Mouse (Mus musculus) spleen, adult 2 months (tissue): ENCODE results near the gene Ubr4.
"Not testable (repeated sequence)": the region's sequence is repeated elsewhere in the genome, so short reads cannot be mapped to it uniquely, and the experiment has no call there.

Source experiments
- CTCF ChIP-seq: fragments of 200-500 bp; IDR thresholded peaks from 2 replicates; pipeline ENCODE4 v1.5.1; 2011; ENCODE audit warnings: mild to moderate bottlenecking, inconsistent platforms; ENCODE audit not compliant: insufficient read depth, insufficient read length, insufficient replicate concordance; ENCODE audit errors: extremely low read depth
- POLR2A ChIP-seq: fragments of 200-500 bp; IDR thresholded peaks from 2 replicates; pipeline ENCODE4 v1.6.1; 2011; ENCODE audit warnings: low read depth, low read length, inconsistent platforms

- TF ChIP-seq CTCF, POLR2A: not testable (repeated sequence)
Measured at GRCm38 (mm10) chr4:139530248-139530647, 177.8 kb downstream of the Ubr4 start, which contains the start of gene Iffo2.
